Mouse (Mus musculus): Measurements from ENCODE around the gene Arpp21. TPM values are rescaled to one million over a fixed set of nuclear protein-coding genes. Genes with fewer than 3 reads are reported as not detected.

Gene Arpp21
- total RNA-seq, 1 experiment: 0.22 TPM

- Histone ChIP-seq H3K9me3 (ENCODE audit: control insufficient read depth, insufficient read depth, low read depth, low read length) (no peaks in the 10 kb centered on the region), H3K9ac (ENCODE audit: insufficient read depth, low read depth, low read length, poor library complexity, severe bottlenecking) (no peak overlapping the region), H3K36me3 (ENCODE audit: control insufficient read depth, insufficient read depth, low read length, poor library complexity, severe bottlenecking) (no peaks in the 10 kb centered on the region), H3K4me3 (ENCODE audit: insufficient read depth in 1 of 2, low read depth in 1 of 2, low read length in 2 of 2, poor library complexity in 1 of 2, severe bottlenecking in 1 of 2) (no peak overlapping the region), H3K4me1 (ENCODE audit: control insufficient read depth in 2 of 2, insufficient read depth in 2 of 2, low read length in 2 of 2, poor library complexity in 1 of 2) (no peaks in the 10 kb centered on the region), H3K27ac (ENCODE audit: insufficient read depth, low read depth, low read length, poor library complexity, severe bottlenecking) (no peak overlapping the region)
- in situ Hi-C loops (cut with MboI; ENCODE audit: low sequenced_read_pairs in 2 of 2, unreplicated experiment in 2 of 2): no loop called here
- no peak for DNase-seq (ENCODE audit: low read depth, low spot score)
- no peak for TF ChIP-seq ZC3H11A (IDR thresholded peaks at IDR 0.05; ENCODE audit: borderline replicate concordance, low read depth, low read length)
- no peak for TF ChIP-seq HCFC1 (IDR thresholded peaks at IDR 0.05; ENCODE audit: borderline replicate concordance, insufficient read depth, low read length)
Observed at GRCm38 (mm10) chr9:112095708-112096107, 140.0 kb downstream of the Arpp21 start.

- in situ Hi-C loops (cut with MboI; ENCODE audit: low sequenced_read_pairs in 2 of 2, unreplicated experiment in 2 of 2): no loop called here
Observed at GRCm38 (mm10) chr9:112095198-112095597, 140.5 kb downstream of the Arpp21 start.

GRCm38 (mm10) chr9:112078903-112079302, 156.8 kb downstream of the Arpp21 start:
- DNase-seq (ENCODE audit: low read depth, low spot score): no peak
- Histone ChIP-seq H3K9me3 (ENCODE audit: control insufficient read depth, insufficient read depth, low read depth, low read length) (no peaks in the 10 kb centered on the region), H3K4me1 (ENCODE audit: control insufficient read depth in 2 of 2, insufficient read depth in 2 of 2, low read length in 2 of 2, poor library complexity in 1 of 2) (no peaks in the 10 kb centered on the region), H3K9ac (ENCODE audit: insufficient read depth, low read depth, low read length, poor library complexity, severe bottlenecking) (no peak overlapping the region), H3K4me3 (ENCODE audit: insufficient read depth in 1 of 2, low read depth in 1 of 2, low read length in 2 of 2, poor library complexity in 1 of 2, severe bottlenecking in 1 of 2) (no peak overlapping the region), H3K27ac (ENCODE audit: insufficient read depth, low read depth, low read length, poor library complexity, severe bottlenecking) (no peak overlapping the region), H3K36me3 (ENCODE audit: control insufficient read depth, insufficient read depth, low read length, poor library complexity, severe bottlenecking) (no peaks in the 10 kb centered on the region)
- in situ Hi-C loops (cut with MboI; ENCODE audit: low sequenced_read_pairs in 2 of 2, unreplicated experiment in 2 of 2): no loop called here
- TF ChIP-seq MAFK (IDR thresholded peaks at IDR 0.05; ENCODE audit: insufficient read depth, low read depth, low read length): no peak
- no peak for TF ChIP-seq ZC3H11A (IDR thresholded peaks at IDR 0.05; ENCODE audit: borderline replicate concordance, low read depth, low read length)
- no peak for TF ChIP-seq ZNF384 (IDR thresholded peaks at IDR 0.05; ENCODE audit: low read depth, low read length)
- TF ChIP-seq CHD2 (IDR thresholded peaks at IDR 0.05; ENCODE audit: low read depth, low read length): no peak
- TF ChIP-seq HCFC1 (IDR thresholded peaks at IDR 0.05; ENCODE audit: borderline replicate concordance, insufficient read depth, low read length): no peak

More at GRCm38 (mm10) chr9:112095198-112095597, 140.5 kb downstream of the Arpp21 start:
- no peaks in the 10 kb centered on the region for H3K36me3 ChIP-seq (ENCODE audit: control insufficient read depth, insufficient read depth, low read length, poor library complexity, severe bottlenecking)
- TF ChIP-seq ZNF384 (IDR thresholded peaks at IDR 0.05; ENCODE audit: low read depth, low read length): no peak
- H3K4me1 ChIP-seq (ENCODE audit: control insufficient read depth in 2 of 2, insufficient read depth in 2 of 2, low read length in 2 of 2, poor library complexity in 1 of 2): no peaks in the 10 kb centered on the region
- no peak overlapping the region for H3K4me3 ChIP-seq (ENCODE audit: insufficient read depth in 1 of 2, low read depth in 1 of 2, low read length in 2 of 2, poor library complexity in 1 of 2, severe bottlenecking in 1 of 2)
- H3K27ac ChIP-seq (ENCODE audit: insufficient read depth, low read depth, low read length, poor library complexity, severe bottlenecking): no peak overlapping the region
- no peak for DNase-seq (ENCODE audit: low read depth, low spot score)
- no peaks in the 10 kb centered on the region for H3K9me3 ChIP-seq (ENCODE audit: control insufficient read depth, insufficient read depth, low read depth, low read length)
- no peak overlapping the region for H3K9ac ChIP-seq (ENCODE audit: insufficient read depth, low read depth, low read length, poor library complexity, severe bottlenecking)

GRCm38 (mm10) chr9:112078453-112078852, 157.3 kb downstream of the Arpp21 start:
- no peak for TF ChIP-seq ZC3H11A (IDR thresholded peaks at IDR 0.05; ENCODE audit: borderline replicate concordance, low read depth, low read length)
- no peak for TF ChIP-seq ZNF384 (IDR thresholded peaks at IDR 0.05; ENCODE audit: low read depth, low read length)
- TF ChIP-seq HCFC1 (IDR thresholded peaks at IDR 0.05; ENCODE audit: borderline replicate concordance, insufficient read depth, low read length): no peak
- no peak for TF ChIP-seq MAFK (IDR thresholded peaks at IDR 0.05; ENCODE audit: insufficient read depth, low read depth, low read length)
- no peak for TF ChIP-seq CHD2 (IDR thresholded peaks at IDR 0.05; ENCODE audit: low read depth, low read length)
- in situ Hi-C loops (cut with MboI; ENCODE audit: low sequenced_read_pairs in 2 of 2, unreplicated experiment in 2 of 2): no loop called here
- no peak overlapping the region for H3K9ac ChIP-seq (ENCODE audit: insufficient read depth, low read depth, low read length, poor library complexity, severe bottlenecking)
- no peak overlapping the region for H3K4me3 ChIP-seq (ENCODE audit: insufficient read depth in 1 of 2, low read depth in 1 of 2, low read length in 2 of 2, poor library complexity in 1 of 2, severe bottlenecking in 1 of 2)
- no peaks in the 10 kb centered on the region for H3K4me1 ChIP-seq (ENCODE audit: control insufficient read depth in 2 of 2, insufficient read depth in 2 of 2, low read length in 2 of 2, poor library complexity in 1 of 2)
- DNase-seq (ENCODE audit: low read depth, low spot score): no peak
- no peaks in the 10 kb centered on the region for H3K36me3 ChIP-seq (ENCODE audit: control insufficient read depth, insufficient read depth, low read length, poor library complexity, severe bottlenecking)
- no peak overlapping the region for H3K27ac ChIP-seq (ENCODE audit: insufficient read depth, low read depth, low read length, poor library complexity, severe bottlenecking)
- no peaks in the 10 kb centered on the region for H3K9me3 ChIP-seq (ENCODE audit: control insufficient read depth, insufficient read depth, low read depth, low read length)

GRCm38 (mm10) chr9:112075273-112075672, 160.5 kb downstream of the Arpp21 start:
- Histone ChIP-seq H3K9ac (ENCODE audit: insufficient read depth, low read depth, low read length, poor library complexity, severe bottlenecking) (no peak overlapping the region), H3K4me1 (ENCODE audit: control insufficient read depth in 2 of 2, insufficient read depth in 2 of 2, low read length in 2 of 2, poor library complexity in 1 of 2) (no peaks in the 10 kb centered on the region), H3K36me3 (ENCODE audit: control insufficient read depth, insufficient read depth, low read length, poor library complexity, severe bottlenecking) (no peaks in the 10 kb centered on the region), H3K4me3 (ENCODE audit: insufficient read depth in 1 of 2, low read depth in 1 of 2, low read length in 2 of 2, poor library complexity in 1 of 2, severe bottlenecking in 1 of 2) (no peak overlapping the region), H3K27ac (ENCODE audit: insufficient read depth, low read depth, low read length, poor library complexity, severe bottlenecking) (no peak overlapping the region), H3K9me3 (ENCODE audit: control insufficient read depth, insufficient read depth, low read depth, low read length) (no peaks in the 10 kb centered on the region)
- in situ Hi-C loops (cut with MboI; ENCODE audit: low sequenced_read_pairs in 2 of 2, unreplicated experiment in 2 of 2): no loop called here
- no peak for TF ChIP-seq CHD2 (IDR thresholded peaks at IDR 0.05; ENCODE audit: low read depth, low read length)
- TF ChIP-seq HCFC1 (IDR thresholded peaks at IDR 0.05; ENCODE audit: borderline replicate concordance, insufficient read depth, low read length): no peak
- TF ChIP-seq ZNF384 (IDR thresholded peaks at IDR 0.05; ENCODE audit: low read depth, low read length): no peak
- no peak for TF ChIP-seq ZC3H11A (IDR thresholded peaks at IDR 0.05; ENCODE audit: borderline replicate concordance, low read depth, low read length)
- TF ChIP-seq MAFK (IDR thresholded peaks at IDR 0.05; ENCODE audit: insufficient read depth, low read depth, low read length): no peak
- DNase-seq (ENCODE audit: low read depth, low spot score): no peak
